Mouse (Mus musculus) 3134 (cell line): ENCODE data around the gene Ccnjl.
A peak's percentile ranks its signal among the peaks of the same experiment; 100 is the strongest.

Experiments
- DNase-seq: peaks from one replicate; pipeline ENCODE4 v3.0.0-alpha.2; 2011; ENCODE audit warnings: low spot score; ENCODE audit not compliant: insufficient read length; ENCODE audit errors: extremely low read depth

Gene Ccnjl

GRCm38 (mm10) chr11:43528683-43529499 is at the start of gene Ccnjl:
Ccnjl (plus strand) TSS chr11:43528784.
- no peak for DNase-seq

DNA sequence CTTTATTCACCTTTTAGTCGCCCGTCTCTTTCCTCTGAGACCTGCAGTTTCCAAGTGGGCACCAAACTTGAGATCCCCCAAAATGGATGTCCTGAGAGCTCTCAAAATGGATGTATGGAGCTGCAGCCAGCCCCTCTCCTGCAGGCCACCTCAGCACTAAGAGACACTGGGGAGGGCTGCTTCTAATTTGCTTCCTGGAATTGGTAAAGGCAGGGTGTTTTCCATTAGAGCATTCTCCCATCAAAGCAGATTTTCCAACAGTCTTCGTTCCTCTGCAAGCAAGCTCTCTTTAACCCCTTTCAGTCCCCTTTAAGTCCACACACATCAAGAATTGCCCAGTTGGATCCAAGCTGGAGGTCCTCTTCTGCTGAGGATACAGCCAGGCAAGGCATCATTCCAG is 49.2 kb upstream of the Ccnjl start:
- DNase-seq, result no peak

DNA sequence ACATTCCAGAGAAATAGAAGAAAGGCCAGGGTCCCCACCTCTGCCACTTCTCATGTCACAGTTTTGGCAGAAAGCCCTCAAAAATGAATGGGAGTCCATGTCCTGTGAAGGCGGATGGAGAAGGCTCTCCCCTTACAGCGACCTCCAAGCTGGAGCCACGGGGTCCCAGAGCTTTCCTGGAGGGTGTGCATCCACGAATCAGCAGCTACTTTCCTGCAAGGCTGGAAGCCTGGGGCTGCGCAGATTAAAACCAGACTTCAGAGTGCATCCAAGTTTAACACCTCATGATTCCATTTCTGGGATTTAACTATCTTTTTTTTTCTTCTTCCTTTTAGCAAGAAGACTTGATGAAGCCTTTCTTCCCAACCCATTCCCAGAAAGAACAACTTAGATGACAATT is 48.0 kb upstream of the Ccnjl start:
- no peak for DNase-seq

DNA sequence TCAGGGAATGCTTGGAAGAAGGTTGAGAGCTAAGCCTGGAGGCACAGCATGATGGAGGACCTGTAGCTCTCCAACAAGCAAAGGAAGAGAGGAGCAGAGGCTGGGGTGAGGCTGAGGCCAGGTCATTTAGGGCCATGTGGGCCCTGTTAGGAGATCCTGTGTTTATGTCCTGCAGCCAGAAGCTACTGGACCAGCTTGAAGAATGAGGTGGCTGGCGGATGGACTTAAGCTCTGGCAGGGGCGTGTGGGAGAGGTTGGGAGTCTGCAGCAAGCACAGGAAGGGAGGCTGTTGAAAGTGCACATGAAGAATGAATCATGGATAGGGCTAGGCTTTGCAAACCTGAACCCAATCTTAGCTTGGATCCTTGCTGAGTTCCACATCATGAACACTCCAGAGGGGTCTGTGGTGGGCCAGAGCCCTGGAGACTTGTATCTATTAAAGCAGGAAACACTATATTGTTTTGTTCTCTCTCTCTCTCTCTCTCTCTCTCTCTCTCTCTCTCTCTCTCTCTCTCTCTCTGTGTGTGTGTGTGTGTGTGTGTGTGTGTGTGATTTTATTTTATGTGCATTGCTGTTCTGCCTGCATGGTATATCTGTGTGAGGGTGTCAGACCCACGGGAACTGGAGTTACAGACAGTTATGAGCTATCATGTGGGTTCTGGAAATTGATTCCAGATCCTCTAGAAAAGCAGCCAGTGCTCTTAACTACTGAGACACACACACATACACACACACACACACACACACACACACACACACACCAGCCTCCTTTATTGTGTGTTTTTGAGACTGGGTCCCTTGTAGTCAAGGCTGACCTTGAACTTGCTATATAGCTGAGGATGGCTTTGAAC is 46.7 kb upstream of the Ccnjl start:
- no peak for DNase-seq

DNA sequence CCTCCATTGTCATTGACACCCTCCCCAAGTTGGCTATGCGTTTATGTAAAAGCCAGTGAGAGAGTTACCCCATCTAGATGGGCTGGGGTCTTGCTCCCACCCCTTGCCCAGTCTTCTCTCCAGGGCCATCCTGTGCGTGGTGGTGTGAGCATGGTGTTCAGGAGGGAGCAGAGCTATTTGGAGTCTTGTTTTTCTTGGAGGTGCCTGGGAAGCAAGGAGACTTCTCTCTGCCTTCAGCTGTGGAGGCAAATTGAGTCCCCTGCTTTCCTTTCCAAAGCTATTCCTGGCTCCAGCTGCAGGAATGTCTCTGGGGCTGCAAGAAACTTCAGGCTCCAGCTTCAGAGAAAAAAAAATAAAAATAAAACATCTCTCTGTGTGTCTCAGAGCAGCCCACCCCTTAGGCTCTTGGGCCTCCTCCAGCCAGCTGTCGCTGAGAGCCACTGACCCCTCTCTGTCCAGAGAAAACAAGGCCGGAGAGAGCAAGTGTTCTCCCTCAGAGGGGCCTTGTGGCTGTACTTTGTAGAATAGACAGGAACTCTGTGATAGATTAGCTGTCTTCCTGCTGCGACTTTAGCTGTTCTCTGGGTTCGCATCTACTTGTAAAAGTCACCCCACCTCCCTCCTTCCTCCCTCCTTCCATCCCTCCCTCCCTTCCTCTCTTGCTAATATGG is 45.3 kb upstream of the Ccnjl start:
- DNase-seq, result no peak

- no peak for DNase-seq
Observed at GRCm38 (mm10) chr11:43484057-43484456, 44.5 kb upstream of the Ccnjl start.

DNA sequence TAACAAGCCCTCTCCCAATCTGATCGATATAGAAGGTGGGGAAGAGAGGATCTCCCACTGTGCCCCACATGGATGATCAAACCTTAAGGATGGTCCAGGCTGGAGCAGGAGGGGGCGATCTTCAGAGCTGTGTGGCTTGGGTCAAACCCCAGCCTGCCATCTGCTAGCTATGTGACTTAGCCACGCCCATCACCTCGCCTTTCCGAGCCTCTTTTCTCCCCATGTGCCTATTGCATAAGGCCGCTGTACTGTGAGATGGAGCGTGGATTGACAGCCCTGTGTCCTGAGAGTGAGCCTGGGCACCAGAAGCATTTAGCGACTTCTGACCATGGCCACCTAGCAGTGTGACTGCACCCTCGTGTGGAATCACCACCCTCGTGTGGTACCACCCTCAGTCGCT is 43.9 kb upstream of the Ccnjl start:
- DNase-seq, result no peak

DNA sequence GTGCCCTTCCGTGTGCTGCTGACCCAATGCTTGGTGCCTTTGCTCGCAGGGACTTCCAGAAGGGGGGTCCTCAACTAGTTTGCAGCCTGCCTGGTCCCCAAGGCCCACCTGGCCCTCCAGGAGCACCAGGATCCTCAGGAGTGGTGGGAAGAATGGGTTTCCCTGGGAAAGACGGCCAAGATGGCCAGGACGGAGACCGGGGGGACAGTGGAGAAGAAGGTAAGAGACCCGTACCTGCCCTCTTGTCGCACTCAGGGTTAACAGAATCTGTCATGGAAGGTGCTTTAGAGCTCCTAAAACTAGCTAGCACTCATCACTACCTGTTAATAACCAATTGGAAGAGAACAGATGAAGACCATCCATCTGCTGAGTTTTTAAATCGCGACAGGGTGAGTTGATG is 42.7 kb upstream of the Ccnjl start:
- DNase-seq, result no peak

DNA sequence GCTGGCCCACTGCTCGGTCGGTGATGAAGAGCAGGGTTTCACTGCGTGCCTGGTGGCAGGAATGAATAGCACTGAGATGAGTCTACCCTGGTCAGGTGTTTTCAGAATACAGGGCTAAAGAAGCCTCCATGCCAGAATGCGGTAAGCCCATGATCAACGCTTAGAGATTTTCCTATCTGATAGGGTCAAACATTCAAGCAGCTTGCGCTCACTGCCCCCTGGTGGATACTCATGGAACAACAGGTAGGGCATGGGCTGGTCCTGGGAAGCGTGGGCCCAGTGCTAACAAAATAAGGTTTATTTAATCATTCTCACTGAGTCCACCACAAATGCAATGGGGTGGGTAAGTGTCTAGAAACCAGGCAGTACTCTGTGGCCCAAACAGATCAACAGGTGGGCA is 35.9 kb upstream of the Ccnjl start:
- no peak for DNase-seq

DNA sequence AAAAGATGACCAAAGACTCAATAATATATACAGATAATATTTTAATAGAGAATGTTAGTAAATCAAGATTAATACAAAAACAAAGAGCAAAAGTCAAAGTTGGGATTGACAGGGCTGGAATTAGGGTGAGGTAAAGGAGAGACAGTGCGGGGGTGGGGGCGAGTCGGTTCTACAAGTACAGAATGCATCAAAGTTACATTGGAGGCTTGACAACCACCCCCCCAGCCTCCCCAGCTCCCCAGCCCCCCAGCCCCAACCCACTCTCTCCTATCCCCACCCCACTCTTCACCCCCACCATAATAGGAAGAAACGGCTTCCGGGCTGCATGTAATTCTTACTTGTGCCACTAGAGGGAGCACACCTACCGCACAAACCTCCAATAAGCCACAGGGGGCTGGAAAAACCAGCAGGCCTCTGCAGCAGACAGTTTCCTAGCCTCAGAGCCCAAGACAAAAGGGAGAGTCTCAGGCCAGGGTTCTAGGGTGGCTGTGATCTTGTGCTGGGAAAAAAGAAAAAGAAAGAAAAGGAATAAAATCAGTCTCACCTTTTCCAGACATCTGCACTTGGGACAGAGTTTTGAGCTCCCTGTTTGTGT is 34.7 kb upstream of the Ccnjl start:
- DNase-seq, result peak; percentile 36

DNA sequence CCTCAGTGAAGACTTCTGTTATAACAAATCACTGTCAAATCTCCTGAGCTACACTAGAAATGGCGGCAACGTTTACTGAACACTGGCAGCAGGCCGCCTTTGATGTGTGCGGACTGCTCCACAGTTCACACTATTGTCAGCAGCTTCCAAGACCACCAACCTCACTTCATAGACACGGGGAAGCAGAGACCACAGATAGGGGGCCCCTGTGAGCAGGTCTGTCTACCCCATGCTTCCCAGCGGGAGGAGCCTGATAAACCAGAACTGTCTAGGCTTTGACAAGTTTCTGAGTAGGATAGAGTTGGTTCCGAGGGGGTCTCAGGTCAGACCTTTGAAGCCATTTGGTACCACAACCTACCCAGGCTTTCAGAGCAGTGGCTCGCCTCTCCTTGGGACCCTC is 33.5 kb upstream of the Ccnjl start:
- DNase-seq, result no peak

- DNase-seq, result peak; percentile 57
Observed at GRCm38 (mm10) chr11:43495532-43495931, 33.1 kb upstream of the Ccnjl start.

GRCm38 (mm10) chr11:43501256-43501655 is 27.3 kb upstream of the Ccnjl start:
- DNase-seq, result no peak

DNA sequence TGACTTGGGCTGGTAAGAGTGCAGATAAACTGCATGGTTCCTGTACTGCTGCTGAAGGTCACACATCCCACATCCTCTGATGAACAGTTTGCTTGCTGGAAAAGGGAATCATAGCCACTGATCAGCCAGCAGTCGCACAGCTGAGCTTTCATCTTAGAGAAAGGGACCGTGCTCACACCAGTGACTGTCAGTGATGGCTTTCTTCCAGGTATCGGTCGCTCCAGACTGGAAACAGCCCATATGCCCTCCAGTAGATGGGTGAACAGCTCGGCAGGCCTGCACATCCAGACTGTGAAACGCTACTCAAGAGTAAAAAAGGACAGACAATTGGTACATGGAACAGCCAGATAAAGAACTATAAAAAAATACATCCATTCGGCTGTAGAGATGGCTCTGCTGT is 23.4 kb upstream of the Ccnjl start:
- DNase-seq, result no peak

DNA sequence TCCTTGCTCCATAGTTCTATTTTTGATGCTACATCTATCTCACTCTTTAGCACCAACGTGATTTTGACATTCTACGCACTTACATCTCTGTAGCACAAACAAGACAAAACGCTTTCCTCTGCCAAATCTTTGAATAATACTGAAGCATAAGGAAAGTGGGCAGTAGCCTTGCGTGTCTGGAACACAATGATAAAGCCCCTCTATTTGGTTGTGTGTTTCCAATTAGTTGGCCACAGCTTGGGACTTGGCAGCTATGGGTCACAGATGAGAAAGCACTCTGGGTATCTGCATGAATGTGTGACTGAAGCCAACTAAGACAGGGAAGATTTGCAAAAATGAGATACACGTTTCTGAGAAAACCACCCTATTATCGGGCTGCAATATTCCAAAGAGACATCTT is 20.6 kb upstream of the Ccnjl start:
- DNase-seq, result no peak

- DNase-seq, result no peak
Observed at GRCm38 (mm10) chr11:43509878-43510277, 18.7 kb upstream of the Ccnjl start.

DNA sequence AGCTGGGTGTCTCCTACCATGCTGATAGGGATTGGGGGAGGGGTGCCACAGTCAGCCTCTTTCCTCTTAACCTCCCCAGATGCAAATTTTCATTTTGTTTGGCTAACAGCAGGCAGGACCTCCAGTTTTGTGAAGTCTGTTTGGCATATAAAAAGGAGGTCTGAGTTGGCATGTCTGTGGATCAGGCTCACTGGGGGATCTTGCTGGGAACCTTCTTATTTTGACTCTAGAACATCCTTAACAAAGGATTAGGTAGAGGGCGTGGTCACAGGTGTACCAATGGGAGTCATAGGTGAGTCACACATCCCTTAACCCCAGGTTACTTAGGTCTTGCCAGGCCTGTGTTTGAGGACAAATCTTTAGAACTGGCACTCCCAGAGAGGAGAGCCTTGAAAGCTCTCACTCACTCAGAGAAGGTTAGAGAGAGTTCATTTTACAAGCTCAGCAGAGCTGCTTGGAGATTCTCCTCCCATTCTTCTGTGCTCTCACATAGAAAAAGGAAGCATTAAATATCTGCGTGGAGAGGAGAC is 15.9 kb upstream of the Ccnjl start:
- DNase-seq, result no peak

DNA sequence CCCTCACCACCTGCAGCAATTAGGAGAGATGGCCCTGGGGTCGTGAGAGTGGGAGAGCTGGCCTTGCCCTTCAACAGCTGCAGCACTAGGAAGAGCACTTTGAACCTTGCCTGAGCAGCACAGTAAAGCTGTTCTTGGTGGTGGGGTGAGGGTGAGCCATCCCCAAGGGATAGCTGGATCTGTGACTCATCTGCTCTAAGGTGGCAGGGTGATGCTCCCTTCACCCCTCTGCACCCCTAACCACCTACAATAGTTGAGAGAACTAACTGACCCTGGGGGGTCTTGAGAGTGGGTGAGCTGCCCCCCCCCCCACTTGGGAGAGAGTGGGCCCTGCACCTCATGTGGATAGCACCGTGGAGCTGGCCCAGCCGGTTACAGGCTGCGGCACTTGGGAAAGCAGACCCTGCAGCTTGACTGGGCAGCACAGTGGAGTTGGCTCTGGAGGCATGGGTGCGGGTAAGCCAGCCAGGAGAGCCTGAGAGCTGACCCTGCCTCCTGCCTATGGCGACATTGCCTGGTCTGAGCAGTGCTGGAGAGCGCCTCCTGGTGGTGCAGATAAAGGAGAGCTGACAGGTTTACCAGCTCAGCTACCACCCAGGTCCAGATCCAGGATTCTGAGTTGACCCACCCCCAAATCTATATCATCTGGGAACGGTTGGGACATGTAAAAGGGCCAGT is 12.1 kb upstream of the Ccnjl start:
- DNase-seq, result no peak

DNA sequence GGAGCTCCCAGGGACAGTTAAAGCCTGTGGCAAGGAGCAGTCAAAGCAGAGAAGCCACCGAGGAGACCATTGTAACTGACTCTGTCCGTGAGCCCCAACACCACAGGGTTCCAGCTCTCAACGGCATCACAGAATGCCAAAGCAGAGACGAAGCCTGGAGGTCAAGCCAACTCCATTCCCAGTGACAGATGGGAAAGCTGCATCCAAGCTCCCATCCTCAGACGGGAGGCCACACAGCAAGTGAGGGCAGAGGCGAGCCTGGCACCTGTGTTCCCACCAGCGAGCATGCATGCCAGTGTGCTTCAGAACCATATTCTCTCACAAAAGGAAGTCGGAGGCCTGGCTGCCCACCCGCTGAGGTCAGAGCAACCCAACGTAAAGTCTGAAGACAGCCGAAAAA is 10.9 kb upstream of the Ccnjl start:
- DNase-seq, result no peak

- DNase-seq, result no peak
Observed at GRCm38 (mm10) chr11:43518086-43518485, 10.5 kb upstream of the Ccnjl start.
